In genomic region chr4:106209465-106209864, GRCm38 (mm10) we compare ENCODE assay signal across 18 mouse cellular contexts.
A peak's percentile ranks its signal among the peaks of the same experiment; 100 is the strongest.
DNase-seq lines count a peak whose midpoint lies in the region; ATAC-seq lines count a peak whose summit lies in the region.
"Had no signal": no experiment of that assay in that cellular context is flagged by ENCODE, and none has a peak within 500 bp of the region (broad histone marks: within the 10 kb centered on the region; RNA-seq: fewer than 3 reads in every experiment).

No protein-coding gene starts in this region.

- no peak for DNase-seq in kidney, postnatal 14 days
- DNase-seq in thymus, postnatal 4 days: peak; percentile 32
- DNase-seq in thymus, adult 18-20 months: no peak
- DNase-seq in R1 (ENCODE audit: low read depth, low spot score): peak; percentile 21
- DNase-seq in MN1 (ENCODE audit: low spot score): no peak
- DNase-seq: cerebellum, adult 18-20 months; cerebellum, postnatal 10 days; gastrocnemius, postnatal 36 days; heart, postnatal 14 days had no signal

- no peaks in the 10 kb centered on the region for H3K9me3 ChIP-seq in kidney, embryonic 15.5 days (replicated peaks)
- H3K9me3 ChIP-seq: embryonic facial prominence, embryonic 10.5 days; forebrain, embryonic 10.5 days; heart, embryonic 10.5 days; hindbrain, embryonic 13.5 days had no signal

- no peak overlapping the region for H3K27ac ChIP-seq in kidney, embryonic 15.5 days
- H3K27ac ChIP-seq: embryonic facial prominence, embryonic 10.5 days; forebrain, embryonic 10.5 days; gastrocnemius, adult 2 months; heart, embryonic 10.5 days; hindbrain, embryonic 13.5 days; hindbrain, postnatal 0 days had no signal

- no peaks in the 10 kb centered on the region for H3K27me3 ChIP-seq in kidney, embryonic 15.5 days
- H3K27me3 ChIP-seq: hindbrain, embryonic 13.5 days had no signal

- H3K4me1 ChIP-seq in kidney, embryonic 15.5 days: peaks cover 15% of the 10 kb centered on the region

- H3K36me3 ChIP-seq in kidney, embryonic 15.5 days: no peaks in the 10 kb centered on the region
- H3K36me3 ChIP-seq: embryonic facial prominence, embryonic 10.5 days; forebrain, embryonic 10.5 days; heart, embryonic 10.5 days; hindbrain, embryonic 13.5 days had no signal

- H3K9ac ChIP-seq in kidney, embryonic 15.5 days: no peak overlapping the region
- H3K9ac ChIP-seq: hindbrain, embryonic 13.5 days had no signal

- ATAC-seq in kidney, embryonic 15.5 days (replicated peaks; ENCODE audit: low FRiP score): 0 out of 2 replicates have a peak, but pooled peaks have one; percentile 36
- ATAC-seq: forebrain, embryonic 14.5 days had no signal

- H3K4me2 ChIP-seq in kidney, embryonic 15.5 days: no peak overlapping the region
- H3K4me2 ChIP-seq: hindbrain, embryonic 13.5 days had no signal

- WGBS in kidney, embryonic 15.5 days: 87% methylated on average over 11 of the region's 11 CpGs

- H3K4me3 ChIP-seq in kidney, embryonic 15.5 days (replicated peaks): no peak overlapping the region
- H3K4me3 ChIP-seq: embryonic facial prominence, embryonic 10.5 days; erythroblast, embryonic 14.5 days; forebrain, embryonic 10.5 days; gastrocnemius, adult 2 months; heart, embryonic 10.5 days; hindbrain, embryonic 13.5 days had no signal

Comparison
In these comparisons a context has a peak if more than half of its experiments do, and no peak if none do; other contexts are left out.
1. DNase-seq: peak in thymus, postnatal 4 days (single experiment) and R1 (single experiment); none in kidney, postnatal 14 days (single experiment), thymus, adult 18-20 months (0 of 2) and MN1 (single experiment).